Mouse (Mus musculus) heart, embryonic 13.5 days (tissue): Measurements from ENCODE around the gene Slc39a7. TPM values are rescaled to one million over a fixed set of nuclear protein-coding genes. Genes with fewer than 3 reads are reported as not detected.

Experiments used
- microRNA counts: library from miRNA; unstranded; fragments of <30 nt; microRNA quantifications from one replicate; lab custom pipeline; 2016
- microRNA-seq: library from miRNA; unstranded; fragments of <30 nt; microRNA quantifications from one replicate; pipeline ENCODE4, GENCODE M21; 2016
- polyA plus RNA-seq: library from polyadenylated mRNA; unstranded; fragments of >200 nt; fragmentation: Nextera tagmentation; extraction: Ambion mirVana; gene quantifications from 2 replicates; pipeline ENCODE4 v1.2.1, GENCODE M21; 2015

The Slc39a7 gene
- polyA plus RNA-seq, 1 experiment from 2014 or later, result 130 TPM

MicroRNAs within 50 kb of the gene (microRNA counts, 519-probe panel; counts per million panel counts)
- 209 counts per million, percentile 61 among the panel's probes with 10 or more counts for microRNA mmu-miR-219 (lab: Ali Mortazavi, UCI)

Small RNA genes within 50 kb of the gene (microRNA-seq; reads per million reads assigned to microRNA genes)
- gene Mir219a-1 (not detected), gene Mir219c (not detected)

Other genes with a start within 250 kb of the Slc39a7 start
- 17.0 and 17.8 TPM in 2 replicates for gene Angptl4, start 249.9 kb downstream of the Slc39a7 start, polyA plus RNA-seq
- 40.0 and 47.0 TPM in 2 replicates for gene Kank3, start 221.2 kb downstream of the Slc39a7 start, polyA plus RNA-seq
- 570 and 648 TPM in 2 replicates for gene Rps28, start 207.1 kb downstream of the Slc39a7 start, polyA plus RNA-seq
- gene Ndufa7, start 207.1 kb downstream of the Slc39a7 start, polyA plus RNA-seq, result 527 and 576 TPM in 2 replicates
- gene Cd320, start 188.6 kb downstream of the Slc39a7 start, polyA plus RNA-seq, result 48.1 and 50.0 TPM in 2 replicates
- gene Gm7029, start 157.8 kb downstream of the Slc39a7 start, polyA plus RNA-seq, result not detected in 2 replicates
- 5.3 and 5.4 TPM in 2 replicates for gene Kifc1, start 141.0 kb downstream of the Slc39a7 start, polyA plus RNA-seq
- gene Platr17, start 126.5 kb downstream of the Slc39a7 start, polyA plus RNA-seq, result 0.19 TPM in 1 of 2 replicates, not detected in the other
- gene Daxx, start 122.3 kb downstream of the Slc39a7 start, polyA plus RNA-seq, result 31.7 and 35.3 TPM in 2 replicates
- 34.2 and 36.8 TPM in 2 replicates for gene Tapbp, start 115.8 kb downstream of the Slc39a7 start, polyA plus RNA-seq
- 12.8 and 12.9 TPM in 2 replicates for gene Zbtb22, start 115.8 kb downstream of the Slc39a7 start, polyA plus RNA-seq
- 32.6 and 37.6 TPM in 2 replicates for gene Rgl2, start 102.1 kb downstream of the Slc39a7 start, polyA plus RNA-seq
- 113 and 125 TPM in 2 replicates for gene Pfdn6, start 91.3 kb downstream of the Slc39a7 start, polyA plus RNA-seq
- 20.5 and 20.6 TPM in 2 replicates for gene Wdr46, start 91.0 kb downstream of the Slc39a7 start, polyA plus RNA-seq
- gene B3galt4, start 80.2 kb downstream of the Slc39a7 start, polyA plus RNA-seq, result 4.5 and 7.0 TPM in 2 replicates
- gene Vps52, start 75.9 kb downstream of the Slc39a7 start, polyA plus RNA-seq, result 36.0 and 39.6 TPM in 2 replicates
- gene Rps18, start 75.7 kb downstream of the Slc39a7 start, polyA plus RNA-seq, result 923 and 1,093 TPM in 2 replicates
- 23.4 and 32.0 TPM in 2 replicates for gene H2-K1, start 31.3 kb downstream of the Slc39a7 start, polyA plus RNA-seq
- 10.4 and 14.9 TPM in 2 replicates for gene Ring1, start 7.0 kb downstream of the Slc39a7 start, polyA plus RNA-seq
- 37.7 and 45.6 TPM in 2 replicates for gene H2-Ke6, start 3.6 kb downstream of the Slc39a7 start, polyA plus RNA-seq
- 28.5 and 32.4 TPM in 2 replicates for gene Rxrb, start 130 bp upstream of the Slc39a7 start, polyA plus RNA-seq
- 0.34 and 0.64 TPM in 2 replicates for gene Col11a2, start 7.8 kb upstream of the Slc39a7 start, polyA plus RNA-seq
- gene H2-Oa, start 60.7 kb upstream of the Slc39a7 start, polyA plus RNA-seq, result 0.23 TPM in 2 replicates
- gene H2-DMa, start 87.9 kb upstream of the Slc39a7 start, polyA plus RNA-seq, result 6.0 TPM in 2 replicates
- gene Brd2, start 91.0 kb upstream of the Slc39a7 start, polyA plus RNA-seq, result 69.0 and 70.0 TPM in 2 replicates
- gene H2-DMb2, start 111.6 kb upstream of the Slc39a7 start, polyA plus RNA-seq, result 0.15 and 0.20 TPM in 2 replicates
- gene H2-DMb1, start 121.4 kb upstream of the Slc39a7 start, polyA plus RNA-seq, result 0.24 and 0.27 TPM in 2 replicates
- gene Tap1, start 155.9 kb upstream of the Slc39a7 start, polyA plus RNA-seq, result 1.4 and 1.6 TPM in 2 replicates
- 1.7 and 2.1 TPM in 2 replicates for gene Psmb9, start 156.1 kb upstream of the Slc39a7 start, polyA plus RNA-seq
- 3.2 and 4.3 TPM in 2 replicates for gene Psmb8, start 166.0 kb upstream of the Slc39a7 start, polyA plus RNA-seq
- 1.8 and 2.1 TPM in 2 replicates for gene Tap2, start 171.8 kb upstream of the Slc39a7 start, polyA plus RNA-seq
- not detected in 2 replicates for gene H2-Ob, start 207.2 kb upstream of the Slc39a7 start, polyA plus RNA-seq
- gene H2-Ab1, start 226.0 kb upstream of the Slc39a7 start, polyA plus RNA-seq, result 13.0 TPM in 2 replicates